Mouse (Mus musculus): Measurements from ENCODE around the gene Dnajb11. TPM values are rescaled to one million over a fixed set of nuclear protein-coding genes. Genes with fewer than 3 reads are reported as not detected.

Dnajb11 gene
- 96.0 and 102 TPM in 2 replicates for polyA plus RNA-seq (2016; fragmentation: Nextera tagmentation; extraction: Ambion mirVana)

DNA sequence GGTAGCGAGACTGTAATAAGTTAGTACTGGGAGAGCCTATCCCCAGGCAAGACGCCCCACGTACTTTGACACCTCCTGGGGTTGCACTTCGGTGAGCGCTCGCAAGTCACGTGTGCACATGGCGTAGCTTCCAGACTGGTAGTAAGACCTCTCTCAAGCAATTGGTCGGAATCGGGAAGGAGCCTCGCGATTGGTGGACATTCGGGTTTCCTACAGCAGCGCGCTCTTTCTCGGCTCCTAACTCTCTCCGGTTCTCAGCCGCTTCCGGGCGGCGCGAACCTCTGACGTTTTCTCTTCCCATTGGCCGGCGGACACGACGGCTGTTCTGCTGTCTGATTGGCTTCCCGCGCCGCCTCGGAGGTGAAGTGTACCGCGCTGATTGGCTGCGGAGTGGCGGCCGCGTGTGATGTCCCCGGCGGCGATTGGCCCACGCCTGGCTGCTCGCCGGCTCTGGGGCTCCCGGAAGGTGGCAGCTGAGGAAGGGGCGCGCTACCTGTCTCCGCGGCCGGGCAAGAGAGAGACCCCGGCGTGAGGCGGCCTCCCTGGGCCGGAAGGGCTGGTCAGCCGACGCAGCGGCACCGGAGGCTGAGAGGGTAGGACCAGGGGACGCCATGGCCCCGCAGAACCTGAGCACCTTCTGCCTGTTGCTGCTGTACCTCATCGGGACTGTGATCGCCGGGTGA lies at the start of gene Dnajb11, which contains the start of gene Tbccd1:
Gene Dnajb11 (plus strand): TSS at position 415 of the 683 bp plus-strand sequence.
Gene Tbccd1 (minus strand): TSS at position 239 of the 683 bp plus-strand sequence.
- Histone ChIP-seq H3K36me3 (peaks cover 16% of the 10 kb centered on the region), H3K4me1 (replicated peaks) (peaks cover 12% of the 10 kb centered on the region), H3K9ac (replicated peaks) (peak within 1 kb of the TSS; percentile 83), H3K4me2 (peak within 1 kb of the TSS; percentile 92), H3K27ac (peak within 1 kb of the TSS; percentile 77), H3K4me3 (replicated peaks) (peak within 1 kb of the TSS; percentile 96), H3K27me3 (no peaks in the 10 kb centered on the region), H3K9me3 (no peaks in the 10 kb centered on the region)
- ATAC-seq (ENCODE audit: insufficient number of reproducible peaks, insufficient read depth, low FRiP score, low TSS enrichment, low read depth), result peak; percentile 100
- WGBS, result under 1% methylated on average over 62 of the region's 62 CpGs

GRCm38 (mm10) chr16:22811477-22811876 lies 46.2 kb upstream of the Dnajb11 start, which contains the start of gene Crygs:
Gene Crygs (minus strand): TSS chr16:22811577.
- Histone ChIP-seq H3K9me3 (no peaks in the 10 kb centered on the region), H3K36me3 (peaks cover 14% of the 10 kb centered on the region), H3K4me3 (replicated peaks) (no peak within 1 kb of the TSS), H3K4me2 (no peak within 1 kb of the TSS), H3K27me3 (peaks cover 6% of the 10 kb centered on the region; the same call in 1 of the 2 replicates), H3K27ac (no peak within 1 kb of the TSS), H3K9ac (replicated peaks) (no peak within 1 kb of the TSS), H3K4me1 (replicated peaks) (peaks cover 3% of the 10 kb centered on the region; the same call in 1 of the 2 replicates)
- WGBS, result 74% methylated on average over 2 of the region's 2 CpGs
- no peak for ATAC-seq (ENCODE audit: insufficient number of reproducible peaks, insufficient read depth, low FRiP score, low TSS enrichment, low read depth)

- WGBS, result 65% methylated on average over 8 of the region's 8 CpGs
- Histone ChIP-seq H3K9ac (replicated peaks) (no peak overlapping the region), H3K4me1 (replicated peaks) (no peaks in the 10 kb centered on the region), H3K36me3 (peaks cover 27% of the 10 kb centered on the region), H3K4me2 (no peak overlapping the region), H3K27me3 (no peaks in the 10 kb centered on the region), H3K9me3 (no peaks in the 10 kb centered on the region), H3K4me3 (replicated peaks) (no peak overlapping the region), H3K27ac (no peak overlapping the region)
- ATAC-seq (ENCODE audit: insufficient number of reproducible peaks, insufficient read depth, low FRiP score, low TSS enrichment, low read depth), result no peak
These were observed 36.9 kb upstream of the Dnajb11 start for GRCm38 (mm10) chr16:22820731-22821130.

DNA sequence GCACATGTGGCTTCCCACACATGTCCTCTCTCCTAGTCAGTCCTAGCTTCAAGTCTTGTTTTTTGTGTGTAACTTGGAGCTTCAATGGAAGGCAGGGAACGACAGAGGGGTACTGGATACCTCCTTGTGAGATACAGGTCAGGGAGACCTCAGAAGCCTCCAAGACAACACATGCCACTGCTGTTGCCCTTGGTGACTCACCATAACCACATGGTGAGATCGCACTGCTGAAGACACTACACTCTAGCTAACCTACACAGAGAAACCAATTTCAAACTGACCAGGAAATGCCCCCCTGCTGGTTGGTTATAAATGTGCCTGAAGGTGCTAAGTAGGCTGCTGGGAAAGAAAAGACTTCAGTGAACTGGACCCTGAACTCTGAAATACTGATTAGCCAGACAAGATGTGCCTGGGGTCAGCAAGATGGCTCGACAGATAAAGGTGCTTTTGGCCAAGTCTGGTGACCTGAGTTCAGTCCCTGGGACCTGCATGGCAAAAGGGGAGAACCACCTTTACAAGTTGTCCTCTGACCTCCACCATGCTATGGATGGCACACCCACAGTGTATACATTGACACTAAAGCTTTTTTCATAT lies 24.6 kb upstream of the Dnajb11 start:
- no peak for ATAC-seq (ENCODE audit: insufficient number of reproducible peaks, insufficient read depth, low FRiP score, low TSS enrichment, low read depth)
- Histone ChIP-seq H3K9ac (replicated peaks) (no peak overlapping the region), H3K27ac (no peak overlapping the region), H3K36me3 (peaks cover 48% of the 10 kb centered on the region), H3K4me1 (replicated peaks) (no peaks in the 10 kb centered on the region), H3K27me3 (no peaks in the 10 kb centered on the region), H3K4me2 (no peak overlapping the region), H3K9me3 (no peaks in the 10 kb centered on the region), H3K4me3 (replicated peaks) (no peak overlapping the region)
- WGBS, result 93% methylated on average over 3 of the region's 3 CpGs

GRCm38 (mm10) chr16:22839146-22839857 lies 18.3 kb upstream of the Dnajb11 start:
- H3K27ac ChIP-seq, result no peak overlapping the region
- no peaks in the 10 kb centered on the region for H3K9me3 ChIP-seq
- 0 out of 2 replicates have a peak, but pooled peaks cover 5% of the 10 kb centered on the region for H3K4me1 ChIP-seq (replicated peaks)
- no peak overlapping the region for H3K4me2 ChIP-seq
- H3K4me3 ChIP-seq (replicated peaks), result no peak overlapping the region
- H3K36me3 ChIP-seq, result peaks cover 51% of the 10 kb centered on the region
- no peaks in the 10 kb centered on the region for H3K27me3 ChIP-seq
- no peak overlapping the region for H3K9ac ChIP-seq (replicated peaks)
- no peak for ATAC-seq (ENCODE audit: insufficient number of reproducible peaks, insufficient read depth, low FRiP score, low TSS enrichment, low read depth)
- WGBS, result 91% methylated on average over 3 of the region's 3 CpGs

DNA sequence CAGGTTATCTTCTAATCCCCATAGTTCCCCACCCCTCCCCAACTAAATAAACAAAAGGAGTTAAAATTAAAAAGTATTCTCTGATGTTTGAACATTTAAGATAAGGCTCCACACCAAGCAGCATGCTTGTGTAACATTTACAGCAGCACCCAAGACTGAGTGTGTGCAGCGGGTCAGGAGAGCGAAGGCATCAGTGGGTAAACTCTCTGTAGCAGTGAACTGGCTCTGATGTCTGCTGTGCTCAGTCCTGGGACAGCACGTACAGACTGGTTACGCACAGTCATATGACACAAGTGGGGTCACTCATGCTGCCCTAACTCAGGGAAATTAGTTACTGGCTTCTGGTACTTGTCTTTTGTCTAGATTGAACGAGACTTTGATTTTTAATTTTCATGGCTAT lies 14.8 kb upstream of the Dnajb11 start:
- ATAC-seq (ENCODE audit: insufficient number of reproducible peaks, insufficient read depth, low FRiP score, low TSS enrichment, low read depth), result no peak
- no peak overlapping the region for H3K4me2 ChIP-seq
- H3K9me3 ChIP-seq, result no peaks in the 10 kb centered on the region
- H3K4me3 ChIP-seq (replicated peaks), result no peak overlapping the region
- 93% methylated on average over 5 of the region's 5 CpGs for WGBS
- peaks cover 12% of the 10 kb centered on the region; the same call in 1 of the 2 replicates for H3K4me1 ChIP-seq (replicated peaks)
- no peaks in the 10 kb centered on the region for H3K27me3 ChIP-seq
- peaks cover 28% of the 10 kb centered on the region for H3K36me3 ChIP-seq
- H3K9ac ChIP-seq (replicated peaks), result no peak overlapping the region
- H3K27ac ChIP-seq, result no peak overlapping the region

DNA sequence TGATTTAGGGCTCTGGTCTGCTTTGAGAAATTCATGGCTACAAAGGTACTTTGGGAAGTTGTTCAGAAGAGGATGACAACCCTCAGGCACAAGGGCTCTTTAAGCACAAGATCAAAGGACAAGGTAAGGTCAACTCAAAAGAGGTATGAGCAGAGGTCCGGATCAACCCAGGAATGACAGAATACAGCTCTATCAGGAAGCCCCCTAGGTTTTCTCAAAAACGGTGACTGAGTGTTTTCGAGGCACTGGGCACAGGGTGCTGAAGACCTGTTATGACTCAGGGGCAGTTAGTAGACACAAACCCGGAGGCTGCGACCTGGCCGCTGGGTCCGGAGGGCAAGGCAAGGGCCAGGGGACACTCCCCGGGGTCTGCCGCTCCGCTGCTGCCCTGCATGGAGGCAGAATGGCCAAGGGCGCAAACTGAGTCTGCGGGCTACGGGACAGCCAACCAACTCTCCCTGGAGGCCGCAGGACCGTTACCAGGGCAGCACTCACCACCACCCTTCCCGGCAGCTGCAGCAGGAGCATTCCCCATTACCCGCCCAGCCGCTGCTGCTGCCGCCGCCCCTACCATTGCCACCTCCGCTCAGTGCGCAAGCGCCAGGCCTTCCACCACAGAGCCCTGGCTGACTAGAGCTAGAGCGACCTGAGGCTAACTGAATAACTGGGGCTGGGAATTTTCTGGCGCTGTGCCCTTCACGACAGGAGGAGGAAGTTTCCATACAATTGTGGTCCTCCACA lies 13.4 kb upstream of the Dnajb11 start:
- peak overlapping the region; percentile 74 for H3K9ac ChIP-seq (replicated peaks)
- ATAC-seq (ENCODE audit: insufficient number of reproducible peaks, insufficient read depth, low FRiP score, low TSS enrichment, low read depth), result peak; percentile 87; the same call in 1 of the 2 replicates
- peaks cover 22% of the 10 kb centered on the region for H3K36me3 ChIP-seq
- no peaks in the 10 kb centered on the region for H3K27me3 ChIP-seq
- H3K4me3 ChIP-seq (replicated peaks), result peak overlapping the region; percentile 58
- no peaks in the 10 kb centered on the region for H3K9me3 ChIP-seq
- peak overlapping the region; percentile 93 for H3K4me2 ChIP-seq
- H3K4me1 ChIP-seq (replicated peaks), result peaks cover 12% of the 10 kb centered on the region; the same call in 1 of the 2 replicates
- 5% methylated on average over 25 of the region's 26 CpGs for WGBS
- H3K27ac ChIP-seq, result peak overlapping the region; percentile 73

DNA sequence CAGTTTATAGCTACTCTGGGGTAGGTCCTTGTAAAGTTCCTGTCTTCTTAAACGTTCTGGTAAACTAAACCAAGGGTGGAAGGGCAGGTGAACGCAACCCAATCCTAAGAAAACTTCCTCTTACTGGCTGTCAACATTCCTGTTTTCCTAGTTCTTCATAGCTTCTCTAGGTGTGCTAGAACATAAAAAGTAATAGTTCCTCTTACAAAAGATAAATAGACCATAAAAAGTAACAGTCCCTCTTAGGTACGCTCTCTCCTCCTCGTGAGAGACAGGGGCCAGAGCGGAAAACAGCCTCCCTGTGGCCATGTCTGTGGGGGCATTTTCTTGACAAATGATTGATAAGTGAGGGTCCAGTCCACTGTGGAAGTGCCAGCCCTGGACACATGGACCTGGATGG lies 12.8 kb upstream of the Dnajb11 start:
- H3K27me3 ChIP-seq, result no peaks in the 10 kb centered on the region
- peak overlapping the region; percentile 74; the same call in 1 of the 2 replicates for H3K9ac ChIP-seq (replicated peaks)
- no peaks in the 10 kb centered on the region for H3K9me3 ChIP-seq
- H3K36me3 ChIP-seq, result peaks cover 17% of the 10 kb centered on the region
- WGBS, result 44% methylated on average over 5 of the region's 5 CpGs
- peak overlapping the region; percentile 73 for H3K27ac ChIP-seq
- peaks cover 12% of the 10 kb centered on the region; the same call in 1 of the 2 replicates for H3K4me1 ChIP-seq (replicated peaks)
- H3K4me3 ChIP-seq (replicated peaks), result peak overlapping the region; percentile 58
- no peak for ATAC-seq (ENCODE audit: insufficient number of reproducible peaks, insufficient read depth, low FRiP score, low TSS enrichment, low read depth)
- H3K4me2 ChIP-seq, result peak overlapping the region; percentile 93

GRCm38 (mm10) chr16:22845481-22845880 lies 12.2 kb upstream of the Dnajb11 start:
- no peak for ATAC-seq (ENCODE audit: insufficient number of reproducible peaks, insufficient read depth, low FRiP score, low TSS enrichment, low read depth)
- no peak overlapping the region for H3K4me2 ChIP-seq

GRCm38 (mm10) chr16:22847686-22848085 lies 10.0 kb upstream of the Dnajb11 start:
- Histone ChIP-seq H3K4me1 (replicated peaks) (peaks cover 12% of the 10 kb centered on the region; the same call in 1 of the 2 replicates), H3K9ac (replicated peaks) (no peak overlapping the region), H3K36me3 (no peaks in the 10 kb centered on the region), H3K27ac (no peak overlapping the region), H3K27me3 (no peaks in the 10 kb centered on the region), H3K9me3 (no peaks in the 10 kb centered on the region), H3K4me2 (no peak overlapping the region), H3K4me3 (replicated peaks) (no peak overlapping the region)
- WGBS, result 94% methylated on average over 1 of the region's 1 CpGs
- ATAC-seq (ENCODE audit: insufficient number of reproducible peaks, insufficient read depth, low FRiP score, low TSS enrichment, low read depth), result no peak

More at GRCm38 (mm10) chr16:22845481-22845880, 12.2 kb upstream of the Dnajb11 start:
- Histone ChIP-seq H3K4me3 (replicated peaks) (no peak overlapping the region), H3K9ac (replicated peaks) (no peak overlapping the region), H3K9me3 (no peaks in the 10 kb centered on the region), H3K27me3 (no peaks in the 10 kb centered on the region), H3K36me3 (peaks cover 11% of the 10 kb centered on the region; the same call in 1 of the 2 replicates), H3K27ac (no peak overlapping the region), H3K4me1 (replicated peaks) (peaks cover 12% of the 10 kb centered on the region; the same call in 1 of the 2 replicates)
- 85% methylated on average over 4 of the region's 4 CpGs for WGBS
